Mouse (Mus musculus): ENCODE data around the gene Gbf1.
A peak's percentile ranks its signal among the peaks of the same experiment; 100 is the strongest.
"Not testable (repeated sequence)": the region's sequence is repeated elsewhere in the genome, so short reads cannot be mapped to it uniquely, and the experiment has no call there.

Gene Gbf1

DNA sequence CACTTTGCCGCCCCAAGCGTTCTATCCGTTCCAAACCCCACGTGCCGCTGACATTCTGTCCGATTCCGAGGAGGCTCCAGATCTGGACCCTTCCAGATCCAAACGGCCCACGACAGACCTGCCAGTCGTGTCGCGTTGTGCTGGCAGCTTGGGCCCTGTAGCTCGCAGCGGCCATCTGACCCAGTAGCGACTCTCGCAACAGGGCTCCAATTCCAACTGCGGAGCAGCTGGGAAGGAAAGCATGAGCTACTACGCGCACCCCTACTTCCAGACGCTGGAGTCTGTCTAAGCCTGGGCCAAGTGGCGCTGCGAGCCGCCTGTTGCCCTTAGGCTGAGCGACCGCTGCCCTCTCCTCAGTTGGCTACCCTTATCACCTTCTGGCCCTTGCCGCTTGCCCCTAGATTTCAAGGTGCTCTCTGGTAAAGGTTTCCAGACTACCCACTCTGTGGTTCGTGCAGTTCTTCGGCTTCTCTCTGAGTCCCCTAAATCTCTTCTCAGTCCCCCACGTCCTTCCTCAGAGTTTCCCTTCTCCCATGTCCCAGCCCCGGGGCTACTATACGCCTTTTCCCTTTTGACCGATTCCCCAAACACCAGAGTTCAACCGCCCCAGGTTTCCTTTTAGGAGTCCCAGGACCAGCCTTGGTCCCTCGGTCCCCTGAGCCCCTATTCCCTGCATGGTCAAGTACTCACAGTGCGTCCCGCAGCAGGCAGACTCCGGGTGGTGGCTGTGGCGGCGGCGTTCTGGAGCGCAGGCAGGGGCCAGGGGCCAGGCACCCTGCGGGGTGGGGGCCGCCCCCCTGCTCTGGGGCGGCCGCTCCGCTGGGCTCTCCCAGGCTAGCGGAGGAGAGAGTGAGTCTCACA, 4.6 kb upstream of the Gbf1 start, which contains the start of gene Pitx3:
Gene Pitx3 (minus strand): TSS at position 816 of the 861 bp plus-strand sequence.
- no peak for DNase-seq (ENCODE audit: low read depth, low spot score)

GRCm38 (mm10) chr19:46148372-46148760, 3.9 kb upstream of the Gbf1 start:
- peak; percentile 86 for DNase-seq (ENCODE audit: low read depth, low spot score)

- no peak for DNase-seq (ENCODE audit: low read depth, low spot score)
These were observed 3.2 kb upstream of the Gbf1 start for GRCm38 (mm10) chr19:46149091-46149490.

DNA sequence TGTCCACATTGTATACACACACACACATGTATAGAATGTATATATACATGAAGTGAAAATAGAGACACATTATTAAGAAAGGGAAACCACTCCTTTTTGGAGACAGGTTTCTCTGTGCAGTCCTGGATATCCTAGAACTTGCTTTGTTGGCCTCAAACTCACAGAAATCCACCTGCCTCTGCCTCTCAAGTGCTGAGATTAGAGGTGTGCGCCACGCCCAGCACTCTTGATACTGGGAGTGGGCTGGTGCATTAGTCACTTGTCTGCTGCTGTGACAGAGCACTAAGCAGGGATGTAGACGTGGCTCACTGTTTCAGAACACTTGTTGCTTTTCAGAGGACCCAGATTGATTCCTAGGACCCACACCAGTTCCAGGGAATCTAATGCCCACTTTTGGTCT, 13.6 kb downstream of the Gbf1 start:
- no peak for DNase-seq (ENCODE audit: low read depth, low spot score)

- DNase-seq (ENCODE audit: low read depth, low spot score), result not testable (repeated sequence)
These were observed 14.9 kb downstream of the Gbf1 start for GRCm38 (mm10) chr19:46167169-46167568.

DNA sequence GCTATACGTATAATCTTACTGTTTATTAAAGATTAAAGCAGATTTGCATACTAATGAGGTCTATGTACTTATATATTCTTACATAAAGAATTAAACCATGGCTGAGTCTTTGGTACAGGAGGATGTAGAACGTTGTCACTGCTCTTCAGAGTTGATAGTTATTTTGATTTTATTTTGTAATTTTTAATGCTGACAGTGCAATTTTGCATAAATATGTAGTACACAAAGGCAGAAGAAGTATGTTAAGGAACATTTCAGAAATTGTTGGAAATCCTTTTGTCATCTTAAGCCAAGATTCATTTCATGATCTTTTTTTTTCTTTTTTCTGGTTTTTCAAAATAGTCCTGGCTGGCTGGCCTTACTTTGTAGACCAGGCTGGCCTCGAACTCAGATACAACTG, 17.1 kb downstream of the Gbf1 start:
- no peak for DNase-seq (ENCODE audit: low read depth, low spot score)

DNA sequence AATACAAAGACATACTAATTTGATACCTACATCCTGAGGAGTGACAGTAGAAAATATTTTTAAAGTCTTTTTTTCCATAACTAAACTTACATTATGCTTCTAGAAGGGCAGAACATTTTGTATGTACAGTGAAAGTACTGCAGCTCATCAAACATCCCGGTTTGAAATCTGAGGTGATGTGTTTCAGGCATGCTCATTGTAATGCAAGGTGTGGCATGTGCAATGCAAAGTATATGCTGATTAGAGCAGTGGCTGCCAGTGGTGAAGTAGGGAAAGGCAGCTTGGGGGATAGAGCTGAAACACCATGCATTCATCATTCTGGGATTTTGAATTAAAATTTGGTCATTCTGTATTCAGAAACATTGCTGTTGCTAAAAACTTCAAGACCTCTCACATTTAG, 17.6 kb downstream of the Gbf1 start:
- DNase-seq (ENCODE audit: low read depth, low spot score), result no peak

DNA sequence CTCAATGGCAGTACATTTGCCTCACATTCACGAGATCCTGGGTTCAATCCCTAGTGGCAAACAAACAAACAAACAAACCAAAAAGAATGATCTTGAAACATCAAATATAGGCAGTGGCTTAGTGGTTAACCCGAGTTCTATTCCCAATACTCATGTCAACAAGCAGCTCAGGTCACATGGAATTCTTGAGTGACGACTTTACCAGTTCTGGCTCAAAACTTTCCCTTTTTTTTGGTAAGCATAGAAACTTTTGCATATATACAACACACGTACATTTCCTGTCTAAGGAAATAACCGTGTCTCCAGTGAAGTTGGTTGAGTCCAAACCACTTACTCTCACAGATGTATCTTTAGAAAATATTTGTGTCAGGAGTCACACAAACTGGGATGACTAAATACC, 20.2 kb downstream of the Gbf1 start:
- no peak for DNase-seq (ENCODE audit: low read depth, low spot score)

DNA sequence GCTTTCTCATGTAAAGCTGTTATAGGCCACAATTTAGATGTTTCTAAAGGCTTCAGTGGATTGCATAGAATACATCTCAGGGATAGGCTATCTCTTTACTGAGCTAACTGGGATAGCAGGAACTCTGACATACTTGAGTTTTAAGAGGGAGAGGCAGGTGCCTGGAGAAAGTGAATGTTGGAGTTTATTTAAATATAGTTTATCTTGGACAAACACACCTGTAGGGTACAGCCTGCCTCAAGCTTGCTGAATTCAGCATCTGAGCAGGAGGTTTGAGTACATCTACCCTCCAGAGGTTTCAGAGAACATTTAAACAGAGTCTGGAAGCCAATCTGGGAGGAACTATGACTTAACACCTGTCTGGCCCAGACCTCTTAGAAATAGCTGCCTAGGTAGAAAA, 22.9 kb downstream of the Gbf1 start:
- DNase-seq (ENCODE audit: low read depth, low spot score), result no peak

DNA sequence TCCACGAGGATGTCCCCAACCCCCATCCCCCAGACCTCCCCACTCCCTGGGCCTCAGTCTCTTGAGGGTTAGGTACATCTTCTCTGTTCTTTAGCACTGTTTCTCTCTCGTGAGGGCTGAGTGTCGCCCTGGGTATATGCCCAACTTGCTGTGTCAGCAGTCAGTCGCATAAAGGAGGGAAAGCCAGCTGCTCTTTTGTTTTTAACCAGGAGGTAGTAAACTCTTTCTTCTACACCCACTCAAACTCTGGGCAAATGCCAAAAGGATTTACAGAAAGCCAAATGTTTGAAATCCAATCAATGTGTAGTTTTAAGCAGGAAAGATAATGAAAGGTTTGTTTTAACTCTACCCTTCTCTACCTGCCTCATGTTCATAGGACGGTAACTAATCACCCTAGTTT, 24.7 kb downstream of the Gbf1 start:
- no peak for DNase-seq (ENCODE audit: low read depth, low spot score)

DNA sequence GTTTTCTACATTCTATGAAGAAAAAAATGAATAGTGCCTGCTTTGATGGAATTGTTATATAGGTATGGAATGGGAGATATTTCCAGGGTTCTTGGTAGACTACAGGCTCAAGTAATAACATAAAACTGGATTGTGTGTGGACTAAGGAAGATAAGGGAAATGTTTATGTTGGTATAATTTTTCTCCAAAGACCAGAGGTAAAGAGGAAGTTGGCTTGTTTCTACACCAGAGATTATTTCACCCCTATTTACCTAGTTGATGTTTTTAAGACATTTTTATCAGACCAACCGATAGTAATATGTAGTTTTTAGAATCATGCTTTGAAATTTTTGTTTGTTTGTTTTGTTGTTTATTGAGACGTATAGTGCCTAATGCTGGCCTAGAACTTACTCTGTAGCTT, 28.0 kb downstream of the Gbf1 start:
- no peak for DNase-seq (ENCODE audit: low read depth, low spot score)

DNA sequence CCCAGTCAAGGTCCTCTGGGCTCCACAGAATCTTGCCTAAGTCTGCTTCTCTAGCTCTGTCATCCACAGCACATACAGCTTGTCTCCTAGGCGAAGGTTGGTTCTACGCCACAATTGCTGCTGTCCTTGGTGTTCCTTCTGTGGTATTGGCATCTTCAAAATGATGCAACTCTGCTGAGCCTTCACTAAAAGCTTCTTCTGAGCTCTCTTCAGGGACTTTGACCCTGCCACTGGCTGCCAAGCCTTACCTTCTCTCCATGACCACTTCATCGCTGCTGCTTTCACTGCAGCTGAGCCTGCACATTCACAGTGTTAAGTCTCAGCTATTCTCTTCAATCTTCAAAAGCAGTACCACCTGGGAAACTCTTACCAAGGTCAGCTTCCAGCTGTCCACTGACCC, 29.9 kb downstream of the Gbf1 start:
- DNase-seq (ENCODE audit: low read depth, low spot score), result no peak

GRCm38 (mm10) chr19:46186611-46187010, 34.3 kb downstream of the Gbf1 start:
- no peak for DNase-seq (ENCODE audit: low read depth, low spot score)

DNA sequence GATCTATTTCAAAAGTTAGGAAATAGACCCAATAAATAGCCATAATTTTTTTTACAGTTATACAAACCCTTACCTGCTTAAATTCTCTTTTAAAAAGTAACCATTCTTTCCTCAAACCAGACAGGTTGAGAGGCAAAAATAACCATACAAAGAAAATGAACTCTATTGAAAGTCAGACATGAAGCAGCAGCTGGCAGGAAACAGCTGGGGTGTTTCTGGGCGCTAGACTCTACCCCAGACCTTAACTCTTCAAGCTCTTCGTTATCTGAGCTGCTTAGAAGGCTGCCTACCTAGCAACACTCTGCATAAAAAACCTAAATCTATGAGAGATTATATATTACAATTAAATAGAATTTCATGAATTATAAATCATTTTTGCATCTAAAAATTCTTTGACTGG, 34.9 kb downstream of the Gbf1 start:
- DNase-seq (ENCODE audit: low read depth, low spot score), result no peak

- no peak for DNase-seq (ENCODE audit: low read depth, low spot score)
These were observed 46.0 kb downstream of the Gbf1 start for GRCm38 (mm10) chr19:46198293-46198692.

DNA sequence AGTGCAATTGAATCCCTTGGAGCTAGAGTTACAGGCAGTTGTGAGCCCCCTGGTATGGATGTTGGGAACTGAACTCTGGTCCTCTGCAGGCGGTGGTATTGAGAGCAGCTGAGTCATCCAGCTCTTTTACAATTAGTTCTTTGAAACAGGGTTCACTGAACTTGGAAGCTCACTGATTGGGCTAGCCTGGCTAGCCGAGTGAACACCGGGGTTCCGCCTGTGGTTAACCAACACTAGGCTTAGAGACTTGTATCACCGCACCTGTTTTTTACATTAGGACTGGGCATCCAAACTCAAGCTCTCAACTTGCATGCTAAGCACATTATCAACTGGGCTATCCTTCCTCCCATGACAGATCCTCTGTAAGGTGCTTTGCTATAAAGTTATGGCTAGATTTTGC, 46.6 kb downstream of the Gbf1 start:
- DNase-seq (ENCODE audit: low read depth, low spot score), result peak; percentile 7

GRCm38 (mm10) chr19:46204166-46204565, 51.9 kb downstream of the Gbf1 start:
- no peak for DNase-seq (ENCODE audit: low read depth, low spot score)

DNA sequence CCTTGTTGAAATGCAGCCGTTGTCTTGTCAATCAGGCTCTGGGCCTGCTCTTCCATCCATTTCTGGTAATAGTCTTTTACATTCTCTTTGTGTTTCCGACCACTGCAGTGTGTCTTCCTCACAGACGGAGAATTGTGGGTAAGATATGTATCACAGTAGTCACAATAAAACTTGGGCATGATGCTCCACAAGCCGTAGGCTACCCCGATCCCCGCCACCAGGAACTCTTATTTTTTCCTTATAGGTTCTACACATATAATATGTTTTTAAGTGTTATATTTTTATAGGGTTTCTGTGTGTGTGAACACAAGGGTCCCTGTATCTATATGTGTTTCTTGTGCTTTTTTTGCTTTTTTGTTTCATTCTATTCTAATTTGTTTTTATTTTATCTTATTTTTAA, 53.4 kb downstream of the Gbf1 start:
- no peak for DNase-seq (ENCODE audit: low read depth, low spot score)

GRCm38 (mm10) chr19:46210951-46211350, 58.6 kb downstream of the Gbf1 start:
- no peak for DNase-seq (ENCODE audit: low read depth, low spot score)

DNA sequence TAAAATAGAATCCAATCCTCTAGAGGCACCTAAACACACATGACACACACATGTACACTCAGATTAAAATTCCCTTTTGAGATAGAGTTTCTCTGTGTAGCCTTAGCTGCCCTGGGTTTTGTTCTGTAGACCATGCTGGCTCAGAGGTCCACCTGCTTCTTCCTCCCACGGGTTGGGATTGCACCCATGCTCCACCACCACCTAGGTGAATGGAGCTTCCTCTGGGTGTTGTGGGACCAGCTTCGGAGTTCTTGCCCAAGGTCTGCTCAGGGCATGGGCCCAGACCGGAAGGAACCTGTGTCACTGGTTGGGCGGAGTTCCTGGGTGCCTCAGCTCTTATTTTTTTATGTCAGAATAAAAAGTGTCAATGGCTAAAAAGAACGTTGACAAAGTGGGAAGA, 62.2 kb downstream of the Gbf1 start:
- no peak for DNase-seq (ENCODE audit: low read depth, low spot score)

DNA sequence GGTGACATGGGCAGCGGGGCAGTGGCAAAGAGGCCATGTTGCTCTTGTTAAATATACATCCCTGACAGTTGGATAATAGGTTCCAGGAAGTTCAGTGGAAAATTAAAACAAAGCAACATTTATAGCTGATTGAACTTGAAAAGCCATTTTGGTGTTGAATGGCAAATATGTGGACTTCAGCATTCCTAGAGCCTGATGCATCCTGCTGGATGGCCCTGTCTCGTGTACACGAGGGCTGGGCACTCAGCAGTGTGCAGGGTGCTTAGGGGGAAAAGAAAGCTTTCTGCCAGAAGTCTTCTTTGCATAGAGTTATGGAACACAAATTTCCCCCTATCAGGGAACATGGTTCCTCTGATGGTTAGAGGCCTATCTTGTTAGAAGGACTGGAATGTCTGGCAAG, 63.1 kb downstream of the Gbf1 start:
- no peak for DNase-seq (ENCODE audit: low read depth, low spot score)

GRCm38 (mm10) chr19:46216716-46217115, 64.4 kb downstream of the Gbf1 start:
- no peak for DNase-seq (ENCODE audit: low read depth, low spot score)

DNA sequence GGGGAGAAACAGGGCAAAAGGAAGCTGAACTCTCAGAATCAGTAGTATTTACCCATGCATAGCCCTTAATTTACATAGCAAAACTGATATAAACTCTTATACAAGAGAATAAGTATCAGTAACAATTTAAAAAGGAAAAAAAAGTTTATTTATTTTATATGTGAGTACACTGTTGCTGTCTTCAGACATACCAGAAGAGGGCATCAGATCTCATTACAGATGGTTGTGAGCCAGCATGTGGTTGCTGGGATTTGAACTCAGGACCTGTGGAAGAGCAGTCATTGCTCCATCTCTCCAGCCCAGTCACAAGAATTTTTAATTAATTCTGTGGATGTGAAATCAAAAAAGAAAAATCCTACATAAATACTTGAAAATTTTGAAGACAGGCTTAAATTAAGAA, 65.0 kb downstream of the Gbf1 start:
- not testable (repeated sequence) for DNase-seq (ENCODE audit: low read depth, low spot score)

DNA sequence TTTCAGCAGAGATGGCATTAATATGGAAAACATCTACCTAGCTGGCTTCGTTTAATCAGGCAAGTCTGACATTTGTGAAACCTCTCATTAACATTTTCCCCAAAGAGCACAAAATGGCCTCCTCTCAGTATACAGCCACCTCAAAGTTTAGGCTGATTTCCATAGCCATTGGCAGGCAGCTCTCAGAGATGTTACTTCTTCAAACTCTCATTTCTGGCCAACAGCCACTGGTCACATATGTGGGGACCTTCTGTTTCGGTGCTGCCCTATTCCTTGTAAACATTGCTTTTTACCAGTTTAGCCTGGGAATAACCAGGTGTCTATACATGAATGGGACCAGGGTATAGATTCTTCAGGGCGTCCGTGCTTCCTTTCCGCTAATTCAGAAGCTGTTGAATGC, 67.8 kb downstream of the Gbf1 start:
- no peak for DNase-seq (ENCODE audit: low read depth, low spot score)

Data from CD4-positive helper T cell, adult 2 months (primary cell).